Comparison of ENCODE assay signal across 15 mouse cellular contexts in genomic region chr1:167063971-167064370, GRCm38 (mm10).
A peak's percentile ranks its signal among the peaks of the same experiment; 100 is the strongest.
DNase-seq lines count a peak whose midpoint lies in the region; ATAC-seq and TF ChIP-seq lines count a peak whose summit lies in the region.
"Had no signal": no experiment of that assay in that cellular context is flagged by ENCODE, and none has a peak within 500 bp of the region (broad histone marks: within the 10 kb centered on the region; RNA-seq: fewer than 3 reads in every experiment).

No protein-coding gene starts in this region.

- H3K4me2 ChIP-seq in heart, embryonic 12.5 days = no peak overlapping the region
- H3K4me2 ChIP-seq in neural tube, embryonic 15.5 days = no peak overlapping the region
- no peak overlapping the region for H3K4me2 ChIP-seq in lung, postnatal 0 days (replicated peaks; ENCODE audit: low read depth, low read length)
- H3K4me2 ChIP-seq in forebrain, embryonic 16.5 days (ENCODE audit: low read length) = no peak overlapping the region
- H3K4me2 ChIP-seq: forebrain, embryonic 12.5 days; neural tube, embryonic 12.5 days had no signal

- no peak for TF ChIP-seq CTCF in lung, postnatal 0 days (IDR thresholded peaks at IDR 0.05)

- no peaks in the 10 kb centered on the region for H3K36me3 ChIP-seq in heart, embryonic 12.5 days
- H3K36me3 ChIP-seq in neural tube, embryonic 15.5 days = no peaks in the 10 kb centered on the region
- H3K36me3 ChIP-seq in lung, postnatal 0 days (ENCODE audit: insufficient read depth, low read length) = no peaks in the 10 kb centered on the region
- no peaks in the 10 kb centered on the region for H3K36me3 ChIP-seq in hindbrain, embryonic 10.5 days
- no peaks in the 10 kb centered on the region for H3K36me3 ChIP-seq in forebrain, embryonic 16.5 days (ENCODE audit: control insufficient read depth, insufficient read depth)
- H3K36me3 ChIP-seq: forebrain, embryonic 12.5 days; neural tube, embryonic 12.5 days had no signal

- no peak overlapping the region for H3K27ac ChIP-seq in heart, embryonic 12.5 days (ENCODE audit: poor library complexity, severe bottlenecking)
- H3K27ac ChIP-seq in neural tube, embryonic 15.5 days (replicated peaks) = 0 out of 2 replicates have a peak overlapping the region, but pooled peaks have one; percentile 11
- no peak overlapping the region for H3K27ac ChIP-seq in lung, postnatal 0 days (ENCODE audit: low read length)
- H3K27ac ChIP-seq in hindbrain, embryonic 10.5 days = no peak overlapping the region
- no peak overlapping the region for H3K27ac ChIP-seq in forebrain, embryonic 16.5 days (ENCODE audit: low read length)
- H3K27ac ChIP-seq: forebrain, embryonic 12.5 days; neural tube, embryonic 12.5 days had no signal

- H3K27me3 ChIP-seq in heart, embryonic 12.5 days (replicated peaks) = no peaks in the 10 kb centered on the region
- H3K27me3 ChIP-seq in neural tube, embryonic 15.5 days (replicated peaks) = no peaks in the 10 kb centered on the region
- H3K27me3 ChIP-seq in lung, postnatal 0 days (replicated peaks; ENCODE audit: insufficient read depth, low read length) = no peaks in the 10 kb centered on the region
- H3K27me3 ChIP-seq in hindbrain, embryonic 10.5 days (ENCODE audit: insufficient read depth, poor library complexity, severe bottlenecking) = no peaks in the 10 kb centered on the region
- H3K27me3 ChIP-seq in forebrain, embryonic 16.5 days (replicated peaks; ENCODE audit: control insufficient read depth, insufficient read depth, low read length) = no peaks in the 10 kb centered on the region
- H3K27me3 ChIP-seq: forebrain, embryonic 12.5 days; neural tube, embryonic 12.5 days had no signal

- H3K4me3 ChIP-seq in heart, embryonic 12.5 days = no peak overlapping the region
- H3K4me3 ChIP-seq in neural tube, embryonic 15.5 days (replicated peaks) = no peak overlapping the region
- H3K4me3 ChIP-seq in lung, postnatal 0 days (ENCODE audit: low read depth, low read length) = no peak overlapping the region
- no peak overlapping the region for H3K4me3 ChIP-seq in hindbrain, embryonic 10.5 days
- H3K4me3 ChIP-seq in forebrain, embryonic 16.5 days (replicated peaks; ENCODE audit: low read length) = no peak overlapping the region
- H3K4me3 ChIP-seq: forebrain, embryonic 12.5 days; megakaryocyte, embryonic 14.5 days; neural tube, embryonic 12.5 days had no signal

- H3K9ac ChIP-seq in heart, embryonic 12.5 days = no peak overlapping the region
- H3K9ac ChIP-seq in neural tube, embryonic 15.5 days (replicated peaks) = no peak overlapping the region
- no peak overlapping the region for H3K9ac ChIP-seq in lung, postnatal 0 days (replicated peaks; ENCODE audit: low read depth)
- no peak overlapping the region for H3K9ac ChIP-seq in forebrain, embryonic 16.5 days (replicated peaks; ENCODE audit: low read depth, low read length)
- H3K9ac ChIP-seq: forebrain, embryonic 12.5 days; neural tube, embryonic 12.5 days had no signal

- DNase-seq in heart, adult 11 months = peak; percentile 93
- DNase-seq in neural tube, embryonic 10.5 days (ENCODE audit: extremely low spot score, low spot score) = no peak
- DNase-seq in lung, postnatal 0 days (ENCODE audit: low spot score) = peak; percentile 8
- no peak for DNase-seq in hindbrain, embryonic 10.5 days (ENCODE audit: low spot score)
- DNase-seq: embryo, embryonic 11 days; kidney, adult 8-10 months; kidney, postnatal 4 days; right cerebral cortex, postnatal 14 days had no signal

- no peak for ATAC-seq in heart, embryonic 12.5 days (ENCODE audit: insufficient number of reproducible peaks, low FRiP score)
- no peak for ATAC-seq in neural tube, embryonic 15.5 days (ENCODE audit: low FRiP score)
- peak; percentile 26 for ATAC-seq in lung, postnatal 0 days
- no peak for ATAC-seq in forebrain, embryonic 16.5 days
- ATAC-seq: inflammation-experienced regulatory T-cells, adult 6 months had no signal

- no peak for TF ChIP-seq EP300 in lung, postnatal 0 days (IDR thresholded peaks at IDR 0.05)

- WGBS in heart, embryonic 12.5 days = 28% methylated on average over 4 of the region's 4 CpGs
- 63% methylated on average over 4 of the region's 4 CpGs for WGBS in neural tube, embryonic 15.5 days
- 30% methylated on average over 4 of the region's 4 CpGs for WGBS in lung, postnatal 0 days
- 75% methylated on average over 4 of the region's 4 CpGs for WGBS in hindbrain, embryonic 10.5 days
- WGBS in forebrain, embryonic 16.5 days = 66% methylated on average over 4 of the region's 4 CpGs

- peaks cover 11% of the 10 kb centered on the region; the same call in 1 of the 2 replicates for H3K4me1 ChIP-seq in heart, embryonic 12.5 days (replicated peaks)
- peaks cover 31% of the 10 kb centered on the region for H3K4me1 ChIP-seq in neural tube, embryonic 15.5 days
- H3K4me1 ChIP-seq in lung, postnatal 0 days (ENCODE audit: insufficient read depth, low read depth, low read length) = no peaks in the 10 kb centered on the region
- H3K4me1 ChIP-seq in hindbrain, embryonic 10.5 days (replicated peaks) = peaks cover 42% of the 10 kb centered on the region
- H3K4me1 ChIP-seq in forebrain, embryonic 16.5 days (replicated peaks; ENCODE audit: control insufficient read depth, insufficient read depth, low read length) = peaks cover 28% of the 10 kb centered on the region
- H3K4me1 ChIP-seq: megakaryocyte, embryonic 14.5 days had no signal

- H3K9me3 ChIP-seq in heart, embryonic 12.5 days (replicated peaks) = no peaks in the 10 kb centered on the region
- H3K9me3 ChIP-seq in neural tube, embryonic 15.5 days (replicated peaks) = no peaks in the 10 kb centered on the region
- H3K9me3 ChIP-seq in lung, postnatal 0 days (ENCODE audit: low read length) = no peaks in the 10 kb centered on the region
- H3K9me3 ChIP-seq in hindbrain, embryonic 10.5 days = no peaks in the 10 kb centered on the region
- H3K9me3 ChIP-seq in forebrain, embryonic 16.5 days (ENCODE audit: control insufficient read depth, low read length) = no peaks in the 10 kb centered on the region
- H3K9me3 ChIP-seq: forebrain, embryonic 12.5 days; megakaryocyte, embryonic 14.5 days; neural tube, embryonic 12.5 days had no signal

Comparison
In these comparisons a context has a peak if more than half of its experiments do, and no peak if none do; other contexts are left out.
1. DNase-seq: peak in heart, adult 11 months (single experiment) and lung, postnatal 0 days (single experiment); none in neural tube, embryonic 10.5 days (single experiment) and hindbrain, embryonic 10.5 days (single experiment).